Mouse (Mus musculus) liver, adult (tissue): ENCODE data around the gene Dlg2.

ENCODE experiments used
- GATA4 ChIP-seq: IDR thresholded peaks from 2 replicates; pipeline ENCODE4 v1.6.1; 2014; ENCODE audit warnings: mild to moderate bottlenecking, low read length; ENCODE audit not compliant: insufficient replicate concordance

Gene Dlg2

DNA sequence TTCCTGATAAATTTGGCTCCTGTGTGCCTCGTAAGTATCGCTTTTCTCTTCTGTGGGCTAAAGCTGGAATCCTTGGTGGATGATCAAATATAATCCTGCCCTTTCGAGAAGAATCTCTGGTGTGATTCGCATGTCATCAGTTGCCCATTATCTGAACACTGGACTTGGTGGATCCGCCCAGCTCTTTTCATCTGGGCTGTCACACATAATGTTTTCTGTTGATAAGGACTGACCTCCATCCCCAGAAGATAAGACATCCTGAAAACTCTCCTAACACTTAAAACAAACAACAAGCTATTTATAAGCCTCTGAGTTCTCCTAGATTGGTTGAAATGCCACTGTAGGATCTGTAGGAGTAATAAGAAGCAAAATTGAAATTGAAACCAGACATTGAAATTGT is 1952.2 kb downstream of the Dlg2 start:
- no peak for TF ChIP-seq GATA4

DNA sequence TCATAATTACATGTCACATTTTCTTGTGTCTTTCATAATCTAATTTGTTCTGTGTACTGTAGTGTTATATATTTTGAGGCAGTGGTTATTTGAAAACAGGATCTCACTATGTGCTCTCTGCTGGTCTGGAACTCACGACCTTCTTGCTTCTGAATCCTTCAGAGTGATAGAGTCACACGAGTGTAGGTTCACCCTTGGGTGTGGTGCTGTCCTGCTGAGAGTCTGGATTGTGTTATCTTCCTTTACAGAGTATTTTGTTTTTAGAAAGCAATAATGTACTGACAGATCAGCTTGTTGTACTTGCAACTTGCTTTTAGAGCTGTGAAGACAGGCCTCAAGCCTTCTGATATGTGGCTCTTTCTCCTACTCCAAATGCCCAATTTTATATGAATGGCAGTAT is 1953.8 kb downstream of the Dlg2 start:
- no peak for TF ChIP-seq GATA4

DNA sequence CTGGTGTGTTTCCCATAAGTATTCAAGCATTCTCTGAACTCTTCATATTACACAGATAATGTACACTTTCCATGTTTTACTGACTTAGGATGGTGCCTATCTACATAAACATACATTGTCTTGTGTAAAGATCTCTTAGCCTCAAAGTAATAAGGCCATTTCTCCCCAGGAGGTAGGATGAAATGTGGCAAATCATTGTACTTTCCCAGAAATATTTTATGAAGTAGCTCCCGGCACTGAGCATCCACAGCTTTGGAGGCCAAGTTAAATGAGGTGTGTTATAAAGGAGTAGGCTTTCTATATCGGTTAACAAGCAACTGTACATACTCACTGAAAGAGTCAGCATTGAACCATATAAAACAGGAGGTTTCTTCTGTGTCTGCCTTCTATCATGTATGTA is 1960.7 kb downstream of the Dlg2 start:
- no peak for TF ChIP-seq GATA4

DNA sequence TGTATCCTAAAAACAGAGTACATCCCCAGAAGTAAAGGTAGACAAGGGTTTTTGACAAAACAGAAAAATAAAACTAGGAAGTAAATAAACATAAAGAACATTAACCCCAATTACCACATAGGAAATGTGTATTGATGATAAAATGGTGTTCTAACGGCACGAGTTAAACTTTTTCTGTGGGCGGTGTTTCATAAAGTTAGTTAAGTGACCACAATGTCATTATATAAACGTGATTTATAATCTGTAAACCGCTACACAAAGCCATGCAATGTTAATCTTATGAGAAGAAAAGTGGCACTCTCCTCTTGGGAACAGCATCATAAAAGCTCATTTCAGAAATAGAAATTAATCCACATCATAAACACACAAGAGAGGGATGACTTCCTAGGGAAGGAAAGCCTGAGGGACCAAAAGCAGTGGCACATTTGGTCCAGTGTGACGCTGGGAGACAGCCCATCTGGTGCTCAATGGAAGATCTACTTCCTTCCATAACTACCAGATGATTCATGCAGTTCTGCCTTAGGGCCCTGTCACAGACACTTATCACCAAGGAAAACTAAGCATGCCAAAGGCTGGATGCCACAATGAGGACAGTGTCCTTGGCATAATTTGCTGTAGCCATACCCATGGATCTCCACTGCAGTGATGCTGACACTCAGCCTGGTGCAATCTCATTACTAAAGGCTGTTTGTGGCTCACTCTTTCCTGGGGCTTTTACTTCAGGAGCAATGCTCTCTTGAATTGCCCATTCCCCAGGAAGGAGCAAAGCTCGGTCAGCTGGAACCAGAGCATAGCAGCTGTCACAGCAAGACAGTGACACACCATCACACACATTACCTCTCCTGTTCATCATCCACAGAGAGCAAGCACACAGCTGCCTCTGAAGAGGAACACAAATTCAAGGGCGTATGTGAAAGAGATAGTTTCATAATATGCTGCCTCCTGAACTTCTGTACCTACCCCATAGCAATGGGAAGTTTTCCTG is 1963.3 kb downstream of the Dlg2 start:
- no peak for TF ChIP-seq GATA4

DNA sequence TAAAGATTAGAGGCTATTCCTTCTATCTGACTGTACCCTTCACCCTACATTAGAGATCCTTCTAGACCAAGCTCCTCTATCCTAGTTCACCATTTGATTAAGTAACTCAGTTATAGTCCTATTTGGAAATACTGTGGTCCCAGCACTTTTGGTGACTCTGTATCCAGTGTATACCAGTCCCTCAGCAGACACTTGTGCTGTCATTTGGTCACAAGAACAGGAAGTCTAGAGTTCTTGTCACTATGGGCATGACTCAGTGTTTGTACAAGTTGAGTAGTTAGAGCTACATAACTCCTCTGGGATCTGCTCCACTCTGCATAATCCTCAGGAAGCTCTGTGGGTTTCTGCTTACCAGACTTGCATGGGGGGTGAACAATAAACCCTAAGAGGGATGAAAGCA is 1965.1 kb downstream of the Dlg2 start:
- no peak for TF ChIP-seq GATA4

DNA sequence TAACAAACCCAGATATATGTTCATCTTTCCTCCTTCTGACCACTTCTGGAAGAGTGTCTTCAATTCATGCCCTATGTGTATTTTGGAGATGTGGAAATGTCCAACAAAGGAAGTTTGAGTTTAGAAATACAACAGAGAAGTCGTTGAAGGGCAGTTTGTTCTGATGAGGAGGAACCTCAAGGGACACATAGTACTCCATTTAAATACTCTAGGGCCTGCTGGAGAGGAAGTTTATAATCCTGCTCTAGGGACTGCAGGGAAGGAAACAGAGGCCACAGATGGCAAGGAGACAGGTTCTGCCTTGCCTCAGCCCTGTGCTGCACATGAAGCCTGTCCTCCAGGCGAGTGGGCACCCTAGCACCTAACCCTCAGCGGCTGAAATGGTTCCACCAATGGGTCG is 1965.6 kb downstream of the Dlg2 start:
- TF ChIP-seq GATA4 = no peak

DNA sequence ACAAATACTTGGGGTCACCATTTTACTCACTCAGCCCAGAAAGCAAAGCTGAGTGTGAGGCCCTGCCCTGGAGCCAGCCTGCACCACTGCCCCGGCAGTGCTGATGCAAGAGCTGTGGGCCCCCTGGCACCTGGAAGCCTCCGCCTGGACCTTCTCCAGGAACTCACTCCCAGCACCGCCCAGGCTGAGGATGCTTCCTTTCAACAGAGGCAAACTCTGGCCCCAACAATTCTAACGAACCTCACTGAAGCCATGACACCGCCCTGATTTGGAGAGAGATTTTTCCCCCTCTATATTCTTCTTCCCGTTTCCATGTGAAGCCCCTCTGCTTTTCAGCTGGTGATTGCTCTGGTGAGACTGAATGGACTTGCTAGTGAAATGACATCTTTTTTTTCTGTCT is 1971.5 kb downstream of the Dlg2 start:
- no peak for TF ChIP-seq GATA4

DNA sequence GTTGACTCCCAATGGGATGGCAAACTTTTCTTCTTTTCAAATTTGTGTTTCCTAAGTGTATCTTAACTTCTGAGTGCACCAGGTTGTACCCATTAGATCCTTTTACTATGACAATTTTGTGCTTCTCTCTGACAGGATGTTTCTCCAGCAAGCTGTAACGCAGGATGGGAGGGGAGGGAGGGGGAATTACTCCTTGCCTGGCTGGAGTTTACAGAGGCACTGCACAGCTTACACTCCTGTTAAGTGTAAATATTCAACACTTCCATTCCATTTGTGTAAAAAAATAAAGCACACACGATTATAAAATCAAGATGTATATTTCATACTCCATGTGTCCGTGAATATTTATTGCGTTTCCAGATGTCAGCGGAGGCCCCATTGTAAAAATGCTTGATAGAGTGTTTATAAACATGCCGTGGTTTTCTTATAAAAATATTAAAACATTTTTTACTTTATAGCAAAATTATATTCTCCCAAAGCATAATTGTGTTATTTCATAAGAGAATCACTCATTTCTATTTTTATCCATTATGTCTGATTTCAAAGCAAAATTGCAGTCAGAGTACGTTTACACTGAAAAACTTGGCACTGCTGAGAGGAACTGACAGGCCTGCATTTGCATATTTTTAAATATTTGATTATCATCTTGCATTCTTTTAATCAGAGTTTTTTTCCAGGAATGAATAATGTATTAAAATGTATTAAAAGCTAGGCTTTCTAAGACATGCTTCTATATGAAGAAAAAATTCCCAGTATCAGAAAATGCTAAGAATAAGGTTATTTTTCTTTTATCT is 1972.5 kb downstream of the Dlg2 start:
- TF ChIP-seq GATA4 = no peak

DNA sequence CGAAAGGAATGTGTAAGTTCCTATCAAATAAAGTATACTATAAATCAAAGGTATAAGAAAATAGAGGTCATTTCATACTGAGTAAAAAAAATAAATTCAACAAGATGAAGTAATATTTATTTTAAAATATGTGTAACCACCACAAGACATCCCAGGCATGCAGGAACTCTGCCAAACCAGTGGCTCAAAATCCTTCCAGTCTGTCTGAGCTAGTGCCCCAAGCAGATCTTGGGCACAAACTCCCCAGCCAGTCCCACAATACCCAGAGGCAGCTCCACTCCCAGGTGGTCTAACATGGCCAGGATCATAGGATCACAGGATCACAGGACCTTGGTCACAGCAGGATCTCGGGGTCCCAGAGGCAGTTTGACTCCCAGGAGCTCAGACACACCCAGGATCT is 1977.7 kb downstream of the Dlg2 start:
- no peak for TF ChIP-seq GATA4

DNA sequence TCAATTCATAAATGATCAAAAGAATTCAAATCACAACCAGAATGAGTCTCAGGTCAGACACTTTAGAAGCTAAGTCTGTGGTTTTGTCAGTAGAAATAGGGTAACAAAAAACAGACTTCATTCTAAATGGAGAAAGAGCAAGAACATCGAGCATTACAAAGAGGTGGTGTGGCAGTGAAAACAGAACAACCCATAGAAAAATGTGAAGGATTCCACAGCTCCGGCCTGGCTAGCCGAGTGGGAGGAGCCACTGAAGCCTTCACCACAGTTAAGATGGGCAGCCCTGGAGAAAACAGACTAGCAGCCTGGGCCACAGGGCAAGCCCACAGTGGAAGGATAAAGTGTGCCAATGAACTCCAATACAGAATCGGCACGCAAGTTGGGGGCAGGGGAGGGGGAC is 1979.5 kb downstream of the Dlg2 start:
- TF ChIP-seq GATA4 = no peak

DNA sequence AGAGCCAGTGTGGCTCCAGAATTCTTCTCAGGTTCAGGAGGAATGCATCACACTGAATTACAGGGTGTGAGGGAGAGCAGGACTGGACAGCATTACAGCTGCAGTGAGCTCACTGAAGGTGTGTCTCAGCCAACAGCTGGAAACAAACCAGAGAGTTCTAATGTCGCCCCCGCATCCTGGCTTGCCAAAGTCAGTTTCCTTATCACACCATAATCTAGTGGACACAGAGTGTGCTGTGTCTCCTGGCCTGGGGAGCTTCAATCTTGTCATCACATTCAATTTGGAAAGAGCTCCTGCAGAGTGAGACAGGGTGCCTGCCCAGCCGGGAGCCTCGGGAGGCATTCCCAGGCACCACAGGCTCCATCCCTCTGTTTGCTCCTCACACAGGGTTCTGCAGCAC is 1981.3 kb downstream of the Dlg2 start:
- no peak for TF ChIP-seq GATA4

DNA sequence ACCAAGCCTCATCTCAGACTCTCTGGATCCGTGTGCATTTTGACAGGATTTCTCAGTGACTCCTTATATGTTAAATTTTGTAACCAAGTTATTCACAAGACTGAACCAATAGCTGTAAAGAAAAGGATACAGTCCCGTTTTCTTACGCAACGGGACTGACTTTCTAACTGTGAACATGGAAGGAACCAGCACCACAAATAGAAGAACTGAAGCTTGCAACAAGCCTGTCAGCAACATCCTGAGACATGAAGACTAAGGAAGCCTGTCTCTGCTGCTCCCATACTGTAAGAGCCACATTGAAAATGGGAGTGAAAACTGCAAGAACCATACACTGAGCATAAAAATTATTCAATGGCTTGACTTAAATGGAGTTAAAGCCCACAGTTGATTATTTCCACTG is 1981.8 kb downstream of the Dlg2 start:
- no peak for TF ChIP-seq GATA4

DNA sequence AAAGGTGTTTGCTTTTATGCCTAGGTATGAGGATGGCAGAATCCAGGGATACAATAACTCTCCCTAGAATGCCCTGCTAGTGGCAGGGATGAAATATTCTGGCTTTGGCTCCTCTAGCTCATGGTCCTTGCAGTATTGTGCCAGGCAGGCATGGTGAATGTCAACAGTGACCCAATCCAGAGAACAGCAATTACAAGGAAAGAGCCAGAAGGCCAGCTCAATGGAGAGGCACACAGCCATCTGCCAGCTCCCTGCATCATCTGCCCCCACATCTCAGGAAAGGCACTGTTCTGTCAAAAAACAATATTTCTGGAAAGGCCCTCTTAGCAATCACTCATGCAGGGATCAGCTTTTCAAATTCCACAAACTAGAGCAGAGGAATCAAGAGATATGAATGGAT is 1984.1 kb downstream of the Dlg2 start:
- no peak for TF ChIP-seq GATA4

DNA sequence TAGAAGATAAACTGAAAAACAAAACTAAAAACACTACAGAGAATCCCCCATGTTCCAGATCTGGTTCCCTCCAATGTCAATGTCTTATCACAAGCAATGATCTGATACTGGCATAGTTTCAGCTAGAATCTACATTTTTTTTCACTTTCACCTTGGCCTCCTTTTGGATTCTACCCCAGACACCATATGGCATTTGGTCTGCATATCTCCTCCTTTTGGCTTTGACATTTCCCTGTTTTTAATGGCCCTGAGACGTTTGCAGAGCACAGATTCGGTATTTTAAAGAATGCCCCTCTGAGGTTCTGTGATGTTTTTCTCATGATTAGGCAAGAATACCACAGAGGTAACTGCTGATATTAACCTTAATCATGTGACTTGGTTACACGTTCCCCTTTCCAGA is 1984.8 kb downstream of the Dlg2 start:
- no peak for TF ChIP-seq GATA4

DNA sequence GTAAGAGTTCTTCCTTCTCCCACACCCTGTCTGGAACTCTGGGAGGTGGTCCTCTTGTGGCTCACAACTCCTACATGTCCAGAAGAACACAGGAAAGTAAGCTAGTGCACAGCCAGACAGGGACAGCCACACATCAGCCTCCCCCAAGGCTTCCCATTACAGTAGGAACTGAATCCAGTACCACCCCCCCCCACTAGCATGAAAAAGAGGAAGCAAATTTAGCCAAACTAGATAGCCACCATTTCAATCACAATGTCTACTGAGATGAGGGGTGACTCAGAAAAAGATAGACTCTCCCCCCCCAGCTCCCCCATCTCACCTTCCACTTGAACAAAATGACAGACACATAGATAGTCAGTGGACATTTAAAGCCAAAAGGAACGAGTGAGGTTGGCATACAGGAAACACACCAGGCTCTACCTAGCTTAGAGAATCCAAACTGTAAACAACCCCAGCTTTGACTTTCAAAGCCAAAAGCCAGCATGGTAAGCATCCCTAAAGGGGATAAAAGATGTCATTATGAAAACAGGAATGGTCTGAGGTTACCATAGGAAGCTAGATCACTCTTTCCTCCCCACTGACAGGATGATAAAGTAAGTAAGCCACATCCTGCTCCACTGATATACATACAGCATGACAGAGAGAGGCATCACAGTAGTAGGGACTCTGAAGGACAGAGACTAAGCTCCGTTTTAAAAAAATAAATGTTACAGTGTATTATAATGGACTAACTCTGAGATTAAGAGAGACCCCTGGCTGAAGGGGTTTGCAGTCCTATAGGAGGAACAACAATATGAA is 1986.8 kb downstream of the Dlg2 start:
- TF ChIP-seq GATA4 = no peak

DNA sequence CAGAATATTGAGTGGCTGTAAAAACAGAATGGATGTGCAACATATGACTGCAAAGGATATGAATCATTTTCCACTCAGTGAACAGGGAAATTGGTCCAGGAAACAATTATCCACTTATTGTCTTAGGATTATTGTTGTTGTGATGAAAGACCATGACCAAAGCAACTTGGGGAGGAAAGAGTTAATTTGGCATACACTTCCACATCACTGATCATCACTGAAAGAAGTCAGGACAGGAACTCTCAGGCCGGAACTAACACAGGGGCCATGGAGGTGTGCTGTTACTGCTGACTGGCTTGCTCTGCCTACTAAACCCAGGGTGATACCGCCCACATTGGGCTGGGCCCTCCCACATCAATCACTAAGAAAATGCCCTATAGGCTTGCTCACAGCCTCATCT is 1987.8 kb downstream of the Dlg2 start:
- no peak for TF ChIP-seq GATA4

DNA sequence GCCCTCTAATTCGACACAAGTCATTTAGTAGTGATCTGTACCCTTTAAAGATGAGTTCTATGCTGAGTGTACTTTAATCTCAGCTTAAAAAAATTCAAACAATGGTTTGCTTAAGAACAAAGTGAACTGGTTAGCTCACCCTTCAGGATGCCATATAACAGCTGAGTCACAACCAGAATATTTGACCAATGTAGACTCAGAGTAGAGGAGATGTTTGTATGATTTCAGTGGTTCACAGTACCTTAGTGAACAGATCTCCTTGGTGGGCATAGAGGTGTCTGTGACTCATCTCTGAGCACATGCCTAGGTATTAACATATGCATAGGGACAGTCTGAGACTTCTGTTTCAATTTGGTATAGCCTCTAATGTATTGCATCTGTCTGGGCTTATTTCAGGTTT is 2002.7 kb downstream of the Dlg2 start:
- TF ChIP-seq GATA4 = no peak
